Mouse (Mus musculus) C2C12 (cell line): Measurements from ENCODE around the gene Itga8.

Experiments used
- CEBPB ChIP-seq: IDR thresholded peaks from one replicate; pipeline ENCODE4 v1.6.1; 2011; ENCODE audit warnings: low read depth, mild to moderate bottlenecking, control low read depth, moderate library complexity
- CTCF ChIP-seq: IDR thresholded peaks from one replicate; pipeline ENCODE4 v1.5.1; 2011; ENCODE audit not compliant: control insufficient read depth, insufficient read depth, insufficient read length
- FOSL1 ChIP-seq: IDR thresholded peaks from one replicate; pipeline ENCODE4 v1.8.0; 2011; ENCODE audit warnings: mild to moderate bottlenecking, low read length; ENCODE audit not compliant: poor library complexity, insufficient read depth, severe bottlenecking
- MAX ChIP-seq: IDR thresholded peaks from one replicate; pipeline ENCODE4 v1.6.1; 2011; ENCODE audit warnings: mild to moderate bottlenecking, control low read depth
- MYOD1 ChIP-seq: IDR thresholded peaks from one replicate; pipeline ENCODE4 v1.6.1; 2011; ENCODE audit warnings: low read depth; ENCODE audit not compliant: control insufficient read depth, insufficient read length
- MYOG ChIP-seq: IDR thresholded peaks from one replicate; pipeline ENCODE4 v1.6.1; 2011; ENCODE audit not compliant: control insufficient read depth, insufficient read length; ENCODE audit errors: extremely low read depth
- USF1 ChIP-seq: IDR thresholded peaks from one replicate; pipeline ENCODE4 v1.6.1; 2011; ENCODE audit warnings: low read depth, mild to moderate bottlenecking, control low read depth, moderate library complexity

GRCm38 (mm10) chr2:12154676-12155075, 147.0 kb downstream of the Itga8 start:
- no peak for TF ChIP-seq CTCF
- TF ChIP-seq MYOG: no peak
- no peak for TF ChIP-seq USF1
- TF ChIP-seq MYOD1: no peak
- TF ChIP-seq CEBPB: no peak
- no peak for TF ChIP-seq MAX
- no peak for TF ChIP-seq FOSL1
